In the genomic region with DNA sequence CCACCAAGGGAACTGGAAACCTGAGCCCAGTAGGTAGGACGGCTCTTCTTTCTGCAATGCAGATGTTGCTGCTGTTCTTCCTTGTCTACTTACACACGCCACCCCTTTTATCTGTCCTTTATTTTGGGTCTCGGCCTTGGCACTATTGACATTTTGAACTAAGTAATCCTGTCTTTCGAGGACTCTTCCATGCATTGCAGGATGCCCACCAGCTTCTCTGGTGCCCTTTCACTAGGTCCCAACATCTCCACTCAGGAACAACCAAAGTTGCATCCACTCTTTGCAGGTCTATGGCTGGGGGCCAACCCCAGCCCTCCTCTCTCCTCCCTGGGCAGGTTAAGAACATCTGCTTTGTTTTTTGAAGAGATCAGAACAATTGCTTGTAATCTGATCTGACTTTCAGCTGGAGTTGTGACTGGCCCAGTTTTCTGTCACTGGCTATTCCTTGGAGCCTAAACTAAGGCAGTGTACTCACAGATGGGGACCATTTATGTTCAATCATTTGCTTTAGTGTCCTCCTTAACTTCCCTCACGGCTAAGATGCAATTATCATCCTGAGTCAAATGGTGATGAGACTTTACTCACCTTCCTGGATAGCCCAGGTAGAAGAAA, we compare ENCODE assay signal across 22 mouse cellular contexts.
"Had no signal": no experiment of that assay in that cellular context is flagged by ENCODE, and none has a peak within 500 bp of the region (broad histone marks: within the 10 kb centered on the region; RNA-seq: fewer than 3 reads in every experiment).

No protein-coding gene starts in this region.

- ATAC-seq: liver, embryonic 12.5 days; midbrain, embryonic 15.5 days had no signal

- H3K4me3 ChIP-seq: kidney, embryonic 15.5 days; limb, embryonic 12.5 days; limb, embryonic 15.5 days; liver, embryonic 12.5 days; liver, embryonic 15.5 days; lung, embryonic 15.5 days; midbrain, embryonic 12.5 days; midbrain, embryonic 15.5 days; myocyte; neural tube, embryonic 13.5 days; stomach, embryonic 15.5 days had no signal

- H3K36me3 ChIP-seq: kidney, embryonic 15.5 days; limb, embryonic 12.5 days; limb, embryonic 15.5 days; liver, embryonic 12.5 days; liver, embryonic 15.5 days; lung, embryonic 15.5 days; midbrain, embryonic 12.5 days; midbrain, embryonic 15.5 days; neural tube, embryonic 13.5 days; stomach, embryonic 15.5 days had no signal

- H3K9me3 ChIP-seq: kidney, embryonic 15.5 days; limb, embryonic 12.5 days; limb, embryonic 15.5 days; liver, embryonic 12.5 days; liver, embryonic 15.5 days; lung, embryonic 15.5 days; midbrain, embryonic 12.5 days; midbrain, embryonic 15.5 days; neural tube, embryonic 13.5 days; stomach, embryonic 15.5 days had no signal

- H3K4me2 ChIP-seq: kidney, embryonic 15.5 days; limb, embryonic 12.5 days; limb, embryonic 15.5 days; liver, embryonic 12.5 days; liver, embryonic 15.5 days; lung, embryonic 15.5 days; midbrain, embryonic 12.5 days; midbrain, embryonic 15.5 days; neural tube, embryonic 13.5 days; stomach, embryonic 15.5 days had no signal

- H3K9ac ChIP-seq: kidney, embryonic 15.5 days; limb, embryonic 12.5 days; limb, embryonic 15.5 days; liver, embryonic 12.5 days; liver, embryonic 15.5 days; lung, embryonic 15.5 days; midbrain, embryonic 12.5 days; midbrain, embryonic 15.5 days; neural tube, embryonic 13.5 days; stomach, embryonic 15.5 days had no signal

- DNase-seq: kidney, adult 8-10 months; kidney, postnatal 10 days; kidney, postnatal 36 days; left cerebral cortex, postnatal 4 days; lung, adult 18-20 months; lung, postnatal 10 days; lung, postnatal 4 days; retina, postnatal 1 day; right cerebral cortex, postnatal 25 days; spleen, adult 18-20 months; thymus, adult 2 months had no signal

- H3K27me3 ChIP-seq: limb, embryonic 15.5 days; lung, embryonic 15.5 days; stomach, embryonic 15.5 days had no signal

- H3K4me1 ChIP-seq: limb, embryonic 12.5 days; midbrain, embryonic 12.5 days; midbrain, embryonic 15.5 days; stomach, embryonic 15.5 days had no signal

- H3K27ac ChIP-seq: kidney, embryonic 15.5 days; limb, embryonic 12.5 days; limb, embryonic 15.5 days; liver, embryonic 15.5 days; midbrain, embryonic 12.5 days; midbrain, embryonic 15.5 days; neural tube, embryonic 13.5 days; stomach, embryonic 15.5 days had no signal
